Mouse (Mus musculus) testis, adult 2 months (tissue): ENCODE measurements around the gene Cyp2b9.
"Not testable (repeated sequence)": the region's sequence is repeated elsewhere in the genome, so short reads cannot be mapped to it uniquely, and the experiment has no call there.

Experiments
- CTCF ChIP-seq: fragments of 200-500 bp; IDR thresholded peaks from 2 replicates; pipeline ENCODE4 v1.5.1; 2012; ENCODE audit warnings: low read depth, mild to moderate bottlenecking, inconsistent platforms, low read length, moderate library complexity; ENCODE audit not compliant: control insufficient read depth, insufficient read depth, insufficient replicate concordance
- POLR2A ChIP-seq: fragments of 200-500 bp; IDR thresholded peaks from 2 replicates; pipeline ENCODE4 v1.6.1; 2012; ENCODE audit warnings: low read depth, mild to moderate bottlenecking, inconsistent platforms, low read length, moderate library complexity; ENCODE audit not compliant: control insufficient read depth

- TF ChIP-seq CTCF, POLR2A: not testable (repeated sequence)
Measured at GRCm38 (mm10) chr7:26173111-26173510, at the start of gene Cyp2b9.
